Mouse (Mus musculus) heart, postnatal 36 days (tissue): ENCODE measurements around the gene Rfpl4. TPM values are rescaled to one million over a fixed set of nuclear protein-coding genes. Genes with fewer than 3 reads are reported as not detected.
"Not testable (repeated sequence)": the region's sequence is repeated elsewhere in the genome, so short reads cannot be mapped to it uniquely, and the experiment has no call there.

Experiments
- DNase-seq, 2 experiments: peaks; one replicate each; pipeline ENCODE4 v3.0.0; 2021 to 2022
- intact Hi-C: fragments of 180-260 bp; cut with DNase I; formaldehyde crosslinking; loops from one replicate; pipeline ENCODE4 v1.15.1; 2025
- total RNA-seq, 2 experiments: library from RNA; stranded (reverse); gene quantifications; 2 replicates each; pipeline ENCODE4 v1.2.3; 2021

The Rfpl4 gene
- not detected for total RNA-seq

DNA sequence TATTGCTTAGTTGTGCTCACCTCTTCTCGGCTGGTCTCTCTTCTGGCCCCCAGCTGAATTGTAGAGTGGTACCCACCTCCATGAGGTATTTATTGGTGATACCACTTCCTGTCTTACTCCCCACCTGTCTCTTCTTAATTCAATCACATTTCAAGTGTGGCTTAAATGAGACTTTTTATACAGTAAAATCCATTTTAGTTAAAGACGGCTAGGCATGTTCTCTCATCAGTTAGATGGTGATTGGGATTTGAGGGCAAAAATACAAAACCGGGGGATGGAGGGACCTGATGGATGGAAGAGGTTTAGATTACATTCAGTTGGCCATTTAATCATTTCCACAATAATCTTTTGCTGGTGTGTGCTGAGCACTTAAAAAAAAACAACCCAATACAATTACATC lies at the start of gene Rfpl4:
Gene Rfpl4, minus strand, starts transcription at position 101 of the 400 bp plus-strand sequence.
- DNase-seq, result no peak

DNA sequence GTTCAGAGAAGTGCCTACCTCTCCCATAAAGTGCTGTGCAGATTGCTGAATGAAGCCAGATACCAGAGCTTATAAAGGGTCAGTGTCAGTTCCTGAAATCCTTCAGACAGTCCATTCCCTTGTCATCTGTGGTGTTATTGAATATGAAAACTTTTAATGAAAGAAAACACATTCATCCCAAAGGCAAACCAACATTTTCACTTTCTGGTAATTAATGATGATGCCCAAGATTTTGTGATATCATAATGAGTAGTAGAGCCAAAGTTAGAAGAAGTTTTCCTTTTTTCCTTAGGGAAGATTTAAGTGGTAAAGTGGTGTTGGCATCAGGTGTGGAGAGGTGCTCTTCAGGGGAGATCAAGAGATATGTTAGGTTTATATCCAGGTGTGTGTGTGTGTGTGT lies 32.8 kb upstream of the Rfpl4 start, which contains the start of gene Vmn1r55:
Gene Vmn1r55, minus strand, starts transcription at position 101 of the 400 bp plus-strand sequence.
- DNase-seq, intact Hi-C loops: not testable (repeated sequence)

More for the DNA sequence above, at the start of gene Rfpl4:
- intact Hi-C loops, result no loop called here

DNA sequence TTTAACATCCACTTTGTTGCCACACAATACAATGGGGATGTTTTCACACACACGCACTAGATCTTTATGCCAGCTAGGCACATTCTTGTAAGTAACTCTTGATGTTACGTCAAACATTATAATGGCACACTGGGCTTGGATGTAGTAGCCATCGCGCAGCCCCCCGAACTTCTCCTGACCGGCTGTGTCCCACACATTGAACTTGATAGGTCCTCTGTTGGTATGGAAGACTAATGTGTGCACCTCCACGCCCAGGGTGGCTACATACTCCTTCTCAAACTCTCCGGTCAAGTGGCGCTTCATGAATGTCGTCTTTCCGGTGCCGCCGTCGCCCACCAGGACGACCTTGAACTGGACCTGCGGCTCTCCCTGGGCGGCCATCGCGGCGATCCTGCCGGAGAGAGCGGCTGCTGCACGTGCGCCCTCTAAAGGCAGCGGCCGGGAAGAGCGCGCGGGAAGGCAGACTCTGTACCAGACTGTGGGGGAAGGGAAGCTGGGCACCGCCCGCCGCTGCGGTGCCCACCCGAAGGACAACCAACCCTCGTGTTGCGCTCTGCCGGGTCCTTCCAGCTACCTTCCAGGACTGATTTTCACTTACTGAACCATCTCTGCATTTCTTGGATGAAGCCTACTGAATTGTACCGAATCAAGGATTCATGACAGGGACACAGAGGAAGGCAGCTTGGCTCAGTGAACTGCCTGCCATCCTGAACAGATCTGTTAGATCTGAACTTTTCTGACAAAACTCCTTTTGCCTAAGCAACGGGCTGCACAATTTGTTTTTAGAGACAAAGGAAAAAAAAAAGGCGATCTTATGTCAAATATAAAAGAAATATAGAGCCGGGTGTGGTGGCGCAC lies 9.0 kb upstream of the Rfpl4 start, which contains the start of gene Rasl2-9:
Gene Rasl2-9, minus strand, starts transcription at position 402 of the 858 bp plus-strand sequence.
- peak; percentile 84 to 86 for DNase-seq
- intact Hi-C loops, result loop anchor here (5.0 kb wide), 2 partner anchors 43 to 63 kb away; partner anchors contain the start of genes Epn1 and U2af2

DNA sequence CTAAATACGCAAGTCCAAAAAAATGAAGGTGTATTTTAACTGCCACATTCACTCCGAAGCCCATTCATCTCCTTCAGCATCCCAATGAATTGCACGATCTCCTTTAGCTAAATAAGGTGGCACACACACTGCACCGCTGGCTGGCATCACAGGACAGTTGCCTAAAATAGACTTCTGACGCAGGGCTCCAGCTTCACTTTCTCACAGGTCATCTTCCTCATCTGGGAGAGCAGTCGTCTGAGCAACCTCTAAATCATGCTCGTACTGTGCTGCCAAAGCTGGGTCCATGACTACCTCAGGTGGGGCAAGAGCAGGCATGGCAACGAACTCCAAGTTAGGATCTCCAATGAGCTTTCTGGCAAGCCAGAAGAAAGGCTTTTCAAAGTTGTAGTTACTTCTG lies 8.3 kb upstream of the Rfpl4 start:
- intact Hi-C loops, result loop anchor here (5.0 kb wide), 2 partner anchors 43 to 63 kb away; partner anchors contain the start of genes Epn1 and U2af2

DNA sequence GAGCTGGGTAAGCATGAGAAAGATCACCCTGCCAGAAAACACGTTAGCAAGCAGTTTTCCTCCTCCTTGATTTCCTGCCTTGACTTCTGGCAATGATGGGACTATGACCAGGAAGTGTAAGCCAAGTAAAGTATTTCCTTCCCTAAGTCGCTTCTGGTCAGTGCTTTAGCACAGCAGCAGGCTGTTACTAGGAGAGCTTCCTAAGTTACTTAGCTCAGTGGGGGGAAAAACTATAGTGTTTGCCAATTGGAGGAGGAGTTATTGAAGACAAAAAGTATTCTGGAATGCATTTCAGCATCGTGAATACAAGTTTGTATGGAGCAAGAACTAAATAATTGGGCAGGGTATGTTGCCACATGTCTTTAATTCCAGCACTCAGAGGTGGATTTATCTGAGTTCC lies 4.0 kb downstream of the Rfpl4 start:
- DNase-seq, result no peak
- intact Hi-C loops, result no loop called here

More for the DNA sequence above, 8.3 kb upstream of the Rfpl4 start:
- peak; percentile 9 to 14 for DNase-seq

DNA sequence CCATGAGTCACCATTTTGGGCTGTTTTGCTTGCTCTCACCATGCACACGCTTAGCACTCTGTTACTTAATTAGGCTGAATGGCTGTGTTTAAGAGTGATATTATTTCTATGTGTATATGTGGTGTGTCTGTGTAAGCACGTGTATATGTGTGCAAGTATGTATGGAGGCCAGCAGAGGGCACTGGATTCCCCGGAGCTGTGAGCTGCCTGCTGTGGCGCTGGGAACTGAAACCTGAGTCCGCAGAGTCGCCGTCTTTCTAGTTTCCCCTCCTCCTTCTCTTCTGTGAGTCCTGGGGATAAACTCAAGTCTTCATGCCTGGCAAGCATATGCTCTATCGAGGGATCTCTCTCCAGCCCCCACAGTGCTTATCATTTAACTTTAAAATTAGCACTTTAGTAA lies 7.4 kb downstream of the Rfpl4 start:
- DNase-seq, result no peak
- intact Hi-C loops, result no loop called here

DNA sequence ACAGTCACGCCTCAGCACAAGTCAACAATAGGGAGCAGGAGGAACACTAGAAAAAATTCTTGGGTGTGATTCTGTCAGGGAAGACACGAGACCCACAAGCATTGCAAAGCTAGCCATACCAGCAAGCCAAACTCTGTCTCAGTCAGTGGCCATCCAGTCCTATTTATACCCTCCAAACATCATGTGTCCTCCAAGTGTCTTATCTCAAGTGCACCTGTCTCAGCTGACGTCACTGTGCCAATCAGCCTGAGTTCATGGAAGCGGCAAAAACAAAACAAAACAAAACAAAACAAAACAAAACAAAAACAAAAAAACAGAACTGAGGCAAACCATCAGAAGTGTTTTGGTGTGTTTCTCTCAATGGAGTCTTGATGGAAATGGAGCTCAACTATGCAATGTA lies 8.5 kb downstream of the Rfpl4 start:
- intact Hi-C loops, result no loop called here
- no peak for DNase-seq

DNA sequence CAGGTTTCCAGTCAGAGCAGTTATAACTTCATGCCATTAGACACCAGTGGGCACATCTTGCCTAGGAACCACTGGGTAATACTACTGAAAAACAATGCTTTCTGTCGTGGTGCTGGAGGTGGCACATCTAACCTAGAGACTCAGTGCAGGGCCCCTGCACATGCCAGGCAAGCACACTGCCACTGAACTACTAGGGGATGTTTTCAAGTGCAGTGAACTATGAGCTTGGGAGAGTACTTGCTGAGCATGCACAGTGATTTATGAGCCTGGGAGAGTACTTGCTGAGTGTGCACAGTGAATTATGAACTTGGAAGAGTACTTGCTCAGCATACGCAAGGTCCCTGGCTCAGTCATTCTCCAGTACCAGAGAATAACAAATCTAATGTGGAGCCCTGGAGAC lies 14.2 kb downstream of the Rfpl4 start:
- intact Hi-C loops, result no loop called here
- DNase-seq, result no peak

DNA sequence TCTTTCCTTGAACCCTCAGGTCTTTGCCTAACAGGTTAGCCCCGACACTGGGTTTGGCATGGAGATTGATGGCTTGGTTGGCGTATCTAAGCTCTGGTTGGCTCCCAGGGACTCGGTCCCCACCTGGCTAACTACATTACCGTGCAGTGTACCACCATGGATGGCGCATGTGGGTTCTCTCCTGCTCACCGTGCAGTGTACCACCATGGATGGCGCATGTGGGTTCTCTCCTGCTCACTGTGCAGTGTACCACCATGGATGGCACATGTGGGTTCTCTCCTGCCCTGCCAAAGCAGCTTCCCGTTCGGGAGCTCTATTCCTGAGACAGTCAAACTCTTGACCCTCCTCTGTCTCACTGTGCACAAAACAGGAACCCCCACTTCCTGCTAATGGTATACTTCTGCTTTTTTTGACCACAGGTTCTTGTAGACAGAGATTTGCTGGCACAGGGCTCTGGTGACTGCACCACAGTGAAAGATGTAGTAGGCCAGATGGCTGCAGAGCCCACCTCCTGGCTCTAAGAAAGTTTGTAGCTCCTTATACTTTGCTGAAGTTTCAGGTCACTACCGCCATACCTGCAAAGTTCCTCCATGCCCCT lies 15.6 kb downstream of the Rfpl4 start:
- intact Hi-C loops, result no loop called here
- no peak for DNase-seq

DNA sequence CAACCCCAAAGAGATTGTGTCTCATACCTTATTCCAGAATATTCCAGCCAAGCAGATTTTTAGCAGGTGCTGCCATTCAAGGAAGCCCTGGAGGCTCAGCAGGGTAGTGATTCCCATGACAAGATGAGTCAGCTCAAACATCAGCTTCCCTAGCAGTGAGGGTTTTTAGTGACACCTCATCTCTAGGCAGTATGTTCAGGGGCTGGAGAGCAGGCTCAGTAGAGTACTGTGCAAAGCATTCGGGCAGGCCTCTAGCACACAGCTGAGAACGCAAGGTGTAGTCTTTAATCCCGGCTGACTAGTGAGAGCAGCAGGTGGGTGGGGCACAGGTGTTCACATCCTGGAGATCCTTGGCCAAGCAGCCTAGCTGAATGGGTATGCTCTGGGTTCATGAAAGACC lies 17.0 kb downstream of the Rfpl4 start:
- intact Hi-C loops, result no loop called here
- DNase-seq, result no peak

DNA sequence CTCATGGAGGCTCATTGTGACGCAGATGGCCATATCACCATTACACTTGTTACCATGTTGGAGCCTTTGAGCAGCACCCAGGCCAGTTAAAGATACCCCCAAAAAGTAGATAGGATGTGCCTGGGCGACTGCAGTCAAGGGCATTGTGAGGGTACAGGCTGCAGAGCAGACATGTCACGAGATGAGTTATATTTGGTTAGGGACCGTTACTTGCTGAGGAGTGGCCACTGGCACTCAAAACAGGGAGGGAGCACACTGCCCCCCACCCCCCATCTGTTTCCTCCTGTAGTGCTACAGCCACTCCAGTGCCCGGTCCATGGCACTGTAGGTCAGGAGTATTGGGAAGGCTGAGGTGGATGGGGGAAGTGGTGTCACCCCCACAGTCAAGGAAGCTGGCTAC lies 18.0 kb downstream of the Rfpl4 start:
- intact Hi-C loops, result no loop called here
- DNase-seq, result no peak

DNA sequence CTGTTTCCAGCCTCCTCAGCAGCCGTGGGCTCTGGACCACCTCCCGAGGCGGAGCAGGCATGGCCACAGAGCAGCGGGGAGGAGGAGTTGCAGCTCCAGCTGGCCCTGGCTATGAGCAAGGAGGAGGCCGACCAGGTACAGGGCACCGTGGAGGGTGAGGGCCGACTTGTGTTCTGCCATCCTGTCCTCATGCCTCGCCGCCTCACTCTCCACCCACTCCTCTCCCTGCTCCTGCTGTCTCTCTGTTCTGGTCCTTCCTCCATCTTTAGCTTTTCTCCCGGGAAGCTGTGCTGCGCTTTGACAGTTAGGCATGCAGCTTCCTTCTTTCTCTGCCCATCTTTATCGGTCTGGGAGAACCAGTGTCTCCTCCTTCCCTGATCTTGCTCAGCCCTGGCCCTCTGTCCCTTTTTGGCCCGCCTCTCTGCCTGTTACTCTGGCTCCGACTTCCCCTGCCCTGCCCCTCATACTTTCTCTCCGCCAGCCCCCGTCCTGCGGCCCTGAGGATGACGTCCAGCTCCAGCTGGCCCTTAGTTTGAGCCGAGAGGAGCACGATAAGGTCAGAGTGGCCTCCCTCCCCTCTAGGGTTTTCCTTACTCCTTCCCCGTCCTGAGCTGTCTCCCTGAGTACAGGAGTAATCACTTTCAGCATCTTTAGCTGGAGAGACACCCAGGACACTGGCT lies 23.8 kb downstream of the Rfpl4 start:
- DNase-seq, result no peak
- intact Hi-C loops, result no loop called here

DNA sequence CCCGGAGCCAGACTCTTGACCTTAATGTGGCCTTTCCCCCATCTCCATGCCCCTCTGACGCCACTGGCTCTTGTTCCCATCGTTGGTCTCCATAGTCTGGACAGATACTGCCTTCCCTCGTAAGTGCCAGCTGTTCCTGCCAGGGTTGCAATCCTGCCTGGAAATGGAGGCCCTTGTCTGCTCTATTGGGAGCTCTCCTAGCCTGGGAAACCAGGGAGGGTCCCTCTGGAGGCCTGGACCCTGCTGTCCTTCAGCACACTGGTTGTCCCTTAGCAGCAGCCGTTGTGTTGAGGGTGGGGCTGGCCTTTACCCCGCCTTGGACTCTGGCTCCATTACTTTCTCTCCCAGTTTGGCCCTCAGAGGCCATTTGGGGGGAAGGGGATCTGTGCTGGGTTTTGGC lies 24.4 kb downstream of the Rfpl4 start:
- intact Hi-C loops, result no loop called here
- DNase-seq, result no peak

DNA sequence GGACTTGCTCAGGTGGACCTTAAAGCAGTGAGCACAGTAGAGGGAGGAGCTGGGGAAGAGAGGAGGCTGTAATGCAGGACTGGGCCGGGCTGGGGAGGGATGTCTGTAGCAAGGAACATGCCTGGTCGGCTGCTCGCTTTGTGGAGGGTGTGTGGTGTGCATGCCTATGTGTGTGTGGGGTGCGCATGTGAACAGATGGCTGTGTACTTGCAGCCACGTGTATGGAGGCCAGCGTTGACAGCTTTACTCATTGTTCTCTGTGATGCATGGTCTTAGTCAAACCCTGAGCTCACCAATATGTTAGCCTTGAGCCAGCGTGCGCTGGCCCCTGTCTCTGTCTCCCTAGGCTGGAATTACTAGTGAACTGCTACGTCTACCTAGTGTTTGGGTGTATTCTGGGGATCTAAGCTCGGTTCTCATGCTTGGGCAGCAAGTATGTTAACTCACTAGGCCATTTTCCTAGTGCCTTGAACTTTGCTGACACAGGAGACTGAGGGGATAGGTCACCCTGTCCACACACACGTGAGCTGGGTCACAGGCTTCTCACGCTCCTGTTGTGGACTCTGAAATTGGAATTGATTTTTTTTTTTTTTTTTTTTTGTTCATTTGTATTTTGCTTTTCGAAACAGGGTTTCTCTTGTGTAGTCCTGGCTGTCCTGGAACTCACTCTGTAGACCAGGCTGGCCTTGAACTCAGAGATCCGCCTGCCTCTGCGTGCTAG lies 25.6 kb downstream of the Rfpl4 start:
- intact Hi-C loops, result no loop called here
- DNase-seq, result no peak

DNA sequence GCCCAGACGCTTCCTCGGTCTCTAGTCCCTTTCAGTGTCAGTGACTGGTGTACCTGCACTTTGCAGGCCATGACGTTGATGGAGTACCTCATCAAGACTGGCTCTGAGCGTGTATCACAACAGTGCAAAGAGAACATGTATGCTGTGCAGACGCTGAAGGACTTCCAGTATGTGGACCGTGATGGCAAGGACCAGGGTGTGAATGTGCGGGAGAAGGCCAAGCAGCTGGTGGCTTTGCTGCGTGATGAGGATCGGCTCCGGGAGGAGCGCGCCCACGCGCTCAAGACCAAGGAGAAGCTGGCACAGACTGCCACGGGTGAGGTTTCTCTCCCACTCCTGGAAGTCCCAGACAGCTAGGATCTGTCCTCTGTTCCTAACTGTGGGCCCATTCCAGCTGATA lies 26.9 kb downstream of the Rfpl4 start:
- no peak for DNase-seq
- intact Hi-C loops, result no loop called here

DNA sequence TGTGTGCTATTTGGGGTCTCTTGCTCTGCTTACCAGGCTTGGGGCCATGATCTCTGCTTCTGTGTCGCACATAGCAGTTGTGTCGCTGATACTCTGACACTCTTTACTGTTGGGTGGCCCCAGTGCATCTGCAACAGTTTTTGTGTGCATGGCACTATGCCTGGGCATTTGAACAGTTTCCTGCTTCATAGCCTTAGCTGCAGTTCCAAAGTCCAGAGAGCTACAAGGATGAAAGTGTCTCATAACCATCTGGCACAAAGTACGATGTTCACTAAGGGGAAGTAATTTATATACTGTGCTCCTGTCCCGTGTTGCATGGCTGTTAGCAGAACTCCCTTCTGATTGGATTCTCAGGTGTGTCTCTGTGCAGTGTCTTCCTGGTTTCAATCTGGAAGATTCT lies 28.9 kb downstream of the Rfpl4 start:
- intact Hi-C loops, result no loop called here
- no peak for DNase-seq

DNA sequence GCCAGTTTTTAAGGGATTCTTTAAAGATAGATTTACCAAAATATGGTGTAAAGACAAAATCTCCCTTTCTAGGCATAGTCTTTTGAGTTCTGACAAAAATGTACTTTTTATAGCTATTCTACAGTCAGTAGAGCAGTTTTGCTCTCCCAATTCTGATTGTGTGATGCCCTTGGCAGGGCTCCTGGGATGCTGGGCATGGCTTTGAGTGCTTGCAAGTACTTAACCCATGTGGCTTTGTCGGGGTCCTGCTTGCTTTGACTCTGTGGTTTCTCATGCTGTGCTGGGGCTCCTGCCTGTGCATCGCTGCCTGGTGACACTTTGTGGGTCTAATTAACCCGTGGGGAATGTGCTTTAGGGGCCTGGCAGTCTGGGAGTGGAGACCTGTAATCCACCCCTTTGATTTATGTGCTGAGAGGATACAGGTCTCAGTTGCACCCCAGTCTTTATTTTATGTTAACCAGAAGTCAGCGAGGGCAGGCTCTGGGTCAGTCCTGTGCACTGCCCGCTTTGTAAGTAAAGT lies 29.8 kb downstream of the Rfpl4 start:
- DNase-seq, result peak in 1 of 2 experiments; percentile 17
- intact Hi-C loops, result no loop called here

DNA sequence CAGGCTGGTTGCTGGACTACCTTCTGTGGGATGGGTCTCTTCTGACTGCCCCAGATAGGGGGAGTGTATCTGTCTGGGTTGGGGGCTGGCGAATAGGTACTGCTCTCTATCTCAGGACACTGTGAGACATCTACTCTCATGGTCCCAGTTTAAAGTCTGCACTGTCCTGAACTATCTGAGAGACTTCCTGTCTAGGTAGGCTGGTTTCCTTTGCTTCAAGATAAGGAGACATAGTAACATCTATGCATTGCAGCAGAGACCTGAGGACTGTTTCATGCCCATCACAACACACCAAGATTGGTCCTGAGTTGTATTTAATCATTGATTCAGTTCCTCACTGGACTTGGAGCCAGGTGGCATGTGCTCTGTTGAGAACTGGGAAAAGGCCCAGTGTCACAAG lies 31.2 kb downstream of the Rfpl4 start:
- no peak for DNase-seq
- intact Hi-C loops, result no loop called here

DNA sequence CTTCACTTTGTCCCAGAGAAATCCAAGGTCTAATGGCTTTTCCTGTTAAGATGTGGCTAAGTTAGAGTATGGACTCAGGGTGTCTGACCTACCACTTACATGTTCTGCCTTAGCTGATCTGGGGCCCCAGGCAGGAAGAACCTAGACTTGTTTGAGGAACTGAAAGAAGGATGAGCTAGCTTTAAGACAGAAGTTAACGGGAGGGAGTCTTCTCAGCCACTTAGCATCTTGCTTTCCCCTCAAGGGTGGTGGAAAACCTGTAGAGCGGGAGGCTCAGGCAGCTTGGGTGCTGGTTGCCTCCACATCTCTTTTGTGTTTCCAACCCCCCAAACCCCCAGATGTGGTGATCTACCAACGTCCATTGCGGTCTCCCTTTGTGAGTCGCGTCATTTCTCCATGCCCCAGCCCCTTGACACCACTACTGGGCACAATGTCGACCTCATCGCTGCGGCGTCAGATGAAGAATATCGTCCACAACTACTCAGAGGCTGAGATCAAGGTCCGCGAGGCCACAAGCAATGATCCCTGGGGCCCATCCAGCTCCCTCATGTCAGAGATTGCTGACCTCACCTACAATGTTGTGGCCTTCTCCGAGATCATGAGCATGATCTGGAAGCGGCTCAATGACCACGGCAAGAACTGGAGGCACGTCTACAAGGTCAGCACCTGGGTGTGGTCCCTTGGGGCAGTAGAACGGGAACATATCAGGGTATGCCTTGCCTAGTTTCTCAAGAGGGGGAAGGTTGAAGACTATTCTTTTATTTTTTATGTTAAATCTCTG lies 33.2 kb downstream of the Rfpl4 start:
- intact Hi-C loops, result loop anchor here (5.0 kb wide), 1 partner anchor 44 kb away; the partner anchor contains the start of gene Rasl2-9
- no peak for DNase-seq
